Mouse (Mus musculus) frontal cortex, postnatal 25 days (tissue): ENCODE results near the gene 2010111I01Rik.
"Not testable (repeated sequence)": the region's sequence is repeated elsewhere in the genome, so short reads cannot be mapped to it uniquely, and the experiment has no call there.

ENCODE experiments used
- DNase-seq, 2 experiments: peaks; one replicate each; pipeline ENCODE4 v3.0.0; 2022; ENCODE audit warnings: low spot score in 2 of 2

The 2010111I01Rik gene

DNA sequence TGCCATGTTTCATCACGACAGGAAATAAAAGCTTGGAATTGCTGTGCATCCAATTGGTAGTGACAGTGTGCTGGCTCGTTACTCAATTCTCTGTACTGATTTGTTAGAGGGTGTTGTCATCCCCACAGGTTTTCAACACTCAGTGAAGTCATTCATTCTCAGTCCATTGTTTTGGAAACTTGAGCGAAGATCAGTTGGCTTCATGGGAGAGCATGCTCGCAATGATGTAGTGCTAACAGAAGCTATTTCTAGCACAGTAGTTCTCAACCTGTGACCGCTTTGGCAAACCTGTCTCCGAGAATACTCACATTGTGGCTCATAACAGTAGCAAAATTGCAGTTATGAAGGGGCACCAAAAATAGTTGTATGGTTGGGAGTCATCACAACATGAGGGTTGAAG is 8.7 kb upstream of the 2010111I01Rik start:
- no peak for DNase-seq

- DNase-seq, result no peak
Measured at GRCm38 (mm10) chr13:62956776-62957175, 7.9 kb upstream of the 2010111I01Rik start.

DNA sequence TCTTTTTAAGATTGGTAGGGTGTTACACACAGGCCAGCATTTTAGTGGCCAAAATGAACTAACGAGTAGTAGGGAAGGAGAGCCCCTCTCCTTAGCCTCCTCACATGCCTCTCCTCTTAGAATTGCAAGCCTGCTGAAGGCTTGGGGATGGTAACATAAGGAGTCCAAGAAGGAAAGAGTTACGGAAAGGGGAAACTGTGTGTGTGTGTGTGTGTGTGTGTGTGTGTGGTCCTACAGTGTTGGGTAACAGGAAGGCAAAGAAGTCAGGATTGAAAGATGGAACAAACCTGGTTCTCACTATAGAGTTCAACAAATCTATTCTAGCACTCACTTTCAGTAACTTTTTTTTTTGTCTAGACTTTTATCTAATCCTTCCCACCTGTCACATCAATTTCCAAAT is 1.3 kb upstream of the 2010111I01Rik start:
- no peak for DNase-seq

GRCm38 (mm10) chr13:62968223-62968622 is 3.5 kb downstream of the 2010111I01Rik start:
- no peak for DNase-seq

DNA sequence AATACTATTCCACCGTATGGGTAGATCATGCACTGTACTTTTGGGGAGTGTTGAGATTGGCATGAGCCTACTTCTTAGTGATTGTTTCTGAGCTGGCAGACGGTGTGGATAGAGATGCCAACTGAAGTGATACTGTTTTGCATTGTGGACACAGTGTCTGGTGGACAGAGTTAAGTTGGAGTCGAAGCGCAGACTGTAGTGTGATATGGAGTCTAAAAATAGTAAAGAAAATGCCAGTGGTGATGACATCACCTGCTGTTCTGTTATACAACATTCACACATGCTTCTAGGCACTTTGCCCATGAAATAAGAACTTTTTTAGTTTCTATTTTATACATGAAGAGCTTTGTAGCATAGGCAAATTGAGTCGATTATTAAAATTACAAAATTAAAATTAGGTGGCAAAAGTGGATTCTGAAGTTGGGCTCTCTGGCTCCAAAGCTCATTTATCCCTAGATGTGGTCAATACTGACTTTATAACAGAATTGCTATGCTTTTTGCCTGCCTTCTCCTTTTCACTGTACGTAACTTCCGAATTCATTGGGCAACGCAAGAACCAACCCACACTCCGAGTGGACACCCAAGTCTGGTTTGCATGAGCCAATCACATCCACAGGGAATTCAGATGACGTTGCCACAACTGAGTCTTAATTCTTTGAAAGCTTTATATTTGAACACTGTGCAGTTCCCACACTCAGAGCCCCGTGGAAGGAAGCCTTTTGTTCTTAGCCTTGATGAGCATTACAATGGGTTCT is 6.0 kb downstream of the 2010111I01Rik start:
- DNase-seq, result no peak

DNA sequence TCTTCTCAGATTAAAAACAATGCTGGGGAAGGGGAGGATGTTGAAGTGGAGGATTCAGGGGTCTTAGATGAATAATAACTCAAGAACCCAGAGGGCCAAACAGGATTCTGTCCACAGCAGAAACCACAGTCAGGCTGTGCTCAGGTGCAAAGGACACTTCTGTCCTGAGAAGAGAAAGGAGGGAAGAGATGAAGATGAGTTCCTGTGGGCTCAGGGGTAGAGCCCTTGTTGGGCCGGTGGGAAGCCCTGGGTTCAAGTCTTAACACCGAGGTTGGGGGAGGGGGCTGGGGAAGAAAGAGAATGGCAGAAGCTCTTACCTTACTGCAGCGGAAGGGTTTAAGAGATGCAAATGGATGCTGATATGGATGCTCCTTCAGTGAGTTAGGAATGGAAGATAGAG is 7.7 kb downstream of the 2010111I01Rik start:
- DNase-seq, result no peak

- DNase-seq, result no peak
Measured at GRCm38 (mm10) chr13:62973111-62973510, 8.4 kb downstream of the 2010111I01Rik start.

- DNase-seq, result no peak
Measured at GRCm38 (mm10) chr13:62978104-62978503, 13.4 kb downstream of the 2010111I01Rik start.

- DNase-seq, result no peak
Measured at GRCm38 (mm10) chr13:62978784-62979183, 14.1 kb downstream of the 2010111I01Rik start.

GRCm38 (mm10) chr13:62979215-62979614 is 14.5 kb downstream of the 2010111I01Rik start:
- no peak for DNase-seq

- DNase-seq, result no peak
Measured at GRCm38 (mm10) chr13:62980131-62980530, 15.4 kb downstream of the 2010111I01Rik start.

DNA sequence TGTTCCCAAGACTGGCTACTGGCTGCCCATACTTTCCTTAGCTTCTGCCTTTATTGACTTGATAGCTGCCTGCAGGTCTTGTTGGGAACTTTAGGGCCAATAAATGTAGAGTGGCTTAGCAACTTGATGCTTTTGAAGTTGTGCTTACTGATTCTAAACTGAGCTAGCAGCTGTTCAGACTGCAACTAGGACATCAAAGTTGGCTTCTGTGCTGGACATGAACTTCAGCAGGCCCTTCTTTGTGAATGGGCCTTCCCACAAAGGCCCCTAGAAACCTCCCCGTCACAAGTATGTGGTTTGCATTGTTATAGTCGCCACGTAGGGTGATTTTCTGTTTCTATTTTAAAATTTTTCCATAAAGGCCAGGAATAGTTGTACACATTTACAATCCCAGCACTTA is 19.8 kb downstream of the 2010111I01Rik start:
- no peak for DNase-seq

DNA sequence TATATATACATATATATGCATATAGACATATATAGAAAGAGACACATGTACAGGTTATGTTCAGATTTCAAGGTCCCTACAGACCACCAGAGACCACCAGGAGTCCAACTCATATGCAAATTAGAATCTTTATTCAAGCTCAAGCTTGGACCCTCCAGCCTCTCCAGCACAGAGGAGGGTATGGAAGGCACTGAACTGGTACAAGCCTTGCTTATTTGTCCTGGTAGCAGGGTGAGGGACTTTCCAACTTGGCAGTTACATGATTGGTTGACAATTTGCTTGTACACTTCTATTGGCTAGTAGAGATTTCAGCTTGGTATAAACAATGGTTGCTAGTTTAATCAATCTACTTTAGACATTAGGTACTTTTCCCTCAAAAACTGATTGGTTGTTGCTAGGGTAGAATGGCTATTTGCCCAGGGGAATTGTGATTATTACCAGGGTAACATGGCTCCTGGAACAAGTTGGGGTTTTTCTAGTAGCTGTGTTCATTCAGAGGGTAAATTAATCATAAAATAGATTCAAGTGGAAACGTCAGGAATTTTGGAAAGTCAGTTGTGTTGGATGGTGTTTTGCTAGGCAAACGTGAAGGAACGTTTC is 25.3 kb downstream of the 2010111I01Rik start:
- no peak for DNase-seq

DNA sequence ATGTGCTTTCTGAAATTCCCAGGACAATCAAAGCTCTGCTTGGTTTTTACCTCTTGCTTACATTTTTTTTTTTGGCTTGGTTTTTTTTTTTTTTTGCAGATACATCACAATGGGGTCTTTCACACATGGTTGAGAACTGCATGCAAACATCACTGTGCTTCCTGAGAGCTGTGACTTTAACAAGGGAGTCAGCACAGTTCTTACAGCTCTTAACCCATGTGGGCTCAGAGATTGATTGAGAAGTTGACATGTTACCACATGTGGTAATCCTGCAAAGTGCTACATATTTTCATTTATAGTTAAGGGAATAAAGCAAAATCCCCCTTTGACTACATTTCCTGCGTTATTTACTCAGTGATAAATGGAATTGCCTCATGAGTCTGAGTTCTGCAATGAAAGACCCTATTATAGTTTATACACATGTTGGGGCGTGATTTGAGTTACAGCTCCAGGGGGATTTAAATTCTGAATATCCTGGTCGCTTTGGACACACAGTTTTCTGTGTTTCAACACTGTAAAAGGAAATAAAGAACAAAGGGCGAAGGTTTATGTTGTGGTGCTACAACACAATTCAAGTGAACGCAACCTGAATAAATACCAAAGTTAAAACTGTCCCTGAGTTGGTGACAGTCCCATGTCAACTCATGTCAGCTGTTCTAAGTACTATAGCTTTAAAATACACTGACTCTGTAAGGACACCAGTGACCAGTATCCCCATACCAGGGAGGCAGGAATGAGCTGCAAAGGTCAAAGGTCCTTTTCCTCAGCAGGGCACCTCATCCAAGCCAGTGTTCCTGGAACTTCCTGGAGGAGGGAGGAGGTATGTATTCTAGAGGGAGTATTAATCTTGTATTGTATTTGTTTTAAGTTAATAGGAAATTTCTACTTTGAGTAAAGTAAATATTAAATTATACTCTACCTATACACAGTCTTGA is 29.1 kb downstream of the 2010111I01Rik start:
- no peak for DNase-seq

DNA sequence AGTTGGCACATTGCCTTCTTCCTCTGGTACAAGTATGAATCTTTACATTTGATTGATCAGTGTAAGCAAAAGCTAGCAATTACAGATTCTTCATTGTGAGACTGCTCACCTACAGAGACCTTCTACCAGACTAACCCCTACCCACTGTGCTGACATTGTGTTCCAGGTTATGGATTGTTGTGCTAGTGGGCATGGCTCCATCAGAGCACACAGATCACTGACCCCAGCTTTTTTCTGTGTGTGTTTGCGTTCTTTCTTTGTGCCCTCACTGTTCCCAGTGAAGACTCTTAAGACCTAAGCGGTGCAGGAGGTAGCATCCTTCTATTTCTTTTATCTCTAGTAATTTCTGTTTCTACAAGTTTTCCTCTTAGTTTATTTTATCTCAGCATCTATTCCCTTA is 32.1 kb downstream of the 2010111I01Rik start:
- no peak for DNase-seq

- not testable (repeated sequence) for DNase-seq
Measured at GRCm38 (mm10) chr13:63007491-63007890, 42.8 kb downstream of the 2010111I01Rik start.

DNA sequence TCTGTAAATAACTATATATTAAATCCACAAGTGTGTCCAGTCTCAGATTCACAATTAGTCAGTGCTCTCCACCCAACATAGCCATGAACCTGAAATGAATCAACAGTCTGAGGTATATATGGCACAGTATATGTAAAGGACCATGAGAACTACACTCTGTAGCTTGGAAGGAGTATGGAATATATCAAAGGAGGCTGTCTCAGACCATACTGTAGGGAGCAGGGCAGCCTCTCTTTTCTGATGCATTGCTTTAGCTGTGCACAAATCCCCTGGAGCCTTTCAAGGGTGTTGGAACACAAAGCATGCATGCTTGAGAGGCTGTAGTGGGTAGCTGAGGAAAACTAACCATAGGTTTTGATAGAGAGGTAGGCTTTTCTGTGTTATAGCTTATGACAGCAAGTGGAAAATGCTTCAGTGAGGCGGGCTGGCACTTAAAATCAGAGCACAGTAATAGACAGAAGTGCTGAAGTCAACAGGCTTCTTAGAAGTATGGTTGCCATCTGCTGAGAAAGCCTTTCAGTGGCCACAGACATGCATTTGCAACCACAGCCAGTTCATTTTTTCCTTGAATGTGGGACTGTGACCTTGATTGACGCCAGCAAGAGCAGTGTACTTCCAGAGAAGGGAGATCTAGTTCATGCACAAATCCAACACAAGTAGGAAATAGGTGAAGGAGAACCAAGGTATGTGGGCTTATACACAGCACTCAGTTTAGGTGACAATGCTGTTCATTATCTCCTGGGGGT is 45.8 kb downstream of the 2010111I01Rik start:
- DNase-seq, result no peak

GRCm38 (mm10) chr13:63014353-63014752 is 49.7 kb downstream of the 2010111I01Rik start:
- no peak for DNase-seq

DNA sequence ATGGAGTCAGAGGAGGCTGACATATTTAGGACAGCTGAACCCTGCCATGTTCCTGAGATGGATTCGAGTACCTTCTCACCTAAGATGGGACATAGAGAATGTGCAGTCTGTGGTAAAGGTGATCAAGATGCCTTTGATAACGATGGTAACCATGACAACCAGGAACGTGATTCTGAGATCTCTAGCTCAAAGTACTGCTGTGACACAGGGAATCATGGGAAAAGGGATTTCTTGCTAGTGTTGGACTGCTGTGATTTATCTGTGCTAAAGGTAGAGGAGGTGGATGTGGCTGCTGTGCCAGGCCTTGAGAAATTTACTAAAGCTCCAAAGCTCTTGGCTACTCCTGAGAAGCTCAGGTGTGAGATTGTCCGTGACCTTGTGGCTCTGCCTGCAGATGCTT is 50.7 kb downstream of the 2010111I01Rik start:
- no peak for DNase-seq

- peak in 1 of 2 experiments; percentile 28 for DNase-seq
Measured at GRCm38 (mm10) chr13:63016056-63016455, 51.4 kb downstream of the 2010111I01Rik start.
